Mouse (Mus musculus) CH12.LX (cell line): ENCODE results near the gene Tpra1. TPM values are rescaled to one million over a fixed set of nuclear protein-coding genes. Genes with fewer than 3 reads are reported as not detected.

ENCODE experiments used
- DNase-seq: peaks from one replicate; pipeline ENCODE4 v3.0.0-alpha.2; 2013; ENCODE audit errors: extremely low read depth
- H3K27ac ChIP-seq: 2 replicates; pipeline ENCODE4 v1.5.1; 2012; ENCODE audit warnings: low read depth, mild to moderate bottlenecking, control low read depth, moderate library complexity; ENCODE audit not compliant: insufficient read depth
- H3K27me3 ChIP-seq: replicated peaks from 2 replicates; pipeline ENCODE3; 2012; ENCODE audit warnings: inconsistent platforms
- H3K36me3 ChIP-seq, 2 experiments: replicated peaks in 1 of 2; 2 replicates each; pipeline versions ENCODE3 to v1.6.1; 2012; ENCODE audit warnings: inconsistent platforms in 1 of 2, low read length in 1 of 2, mild to moderate bottlenecking in 1 of 2, mixed read lengths in 1 of 2, moderate library complexity in 1 of 2; ENCODE audit not compliant: control insufficient read depth in 1 of 2, insufficient read depth in 1 of 2
- H3K4me1 ChIP-seq, 2 experiments: 2 replicates each; pipeline ENCODE4 v1.6.1; 2012; ENCODE audit warnings: inconsistent platforms in 1 of 2, moderate library complexity in 1 of 2; ENCODE audit not compliant: insufficient read depth in 2 of 2, control insufficient read depth in 1 of 2
- H3K4me2 ChIP-seq: 2 replicates; pipeline ENCODE4 v1.6.1; 2012; ENCODE audit warnings: low read depth, mild to moderate bottlenecking, control low read depth; ENCODE audit not compliant: poor library complexity, insufficient read depth, severe bottlenecking
- H3K4me3 ChIP-seq, 3 experiments: fragments of 150-350 bp in 1 of 3; sonication (generic) in 1 of 3; replicated peaks in 1 of 3; 2 replicates each; pipeline versions ENCODE3 to v1.5.1; 2011 to 2012; ENCODE audit warnings: low read depth in 2 of 3, low read length in 2 of 3, mild to moderate bottlenecking in 2 of 3, moderate library complexity in 2 of 3, control low read depth in 1 of 3, improper control_type of control experiment in 1 of 3, inconsistent platforms in 1 of 3, mixed read lengths in 1 of 3; ENCODE audit not compliant: poor library complexity in 1 of 3
- H3K79me2 ChIP-seq: replicated peaks from 2 replicates; pipeline ENCODE4 v1.6.1; 2012; ENCODE audit warnings: mild to moderate bottlenecking, moderate library complexity; ENCODE audit not compliant: control insufficient read depth, poor library complexity, insufficient read depth, severe bottlenecking; ENCODE audit errors: extremely low read depth
- H3K9ac ChIP-seq: 2 replicates; pipeline ENCODE4 v1.6.1; 2012; ENCODE audit warnings: low read depth, mild to moderate bottlenecking, control low read depth, moderate library complexity; ENCODE audit not compliant: insufficient read depth
- H3K9me3 ChIP-seq: replicated peaks from 2 replicates; pipeline ENCODE3; 2012; ENCODE audit warnings: low read length, inconsistent platforms, mixed read lengths
- BHLHE40 ChIP-seq: IDR thresholded peaks from 2 replicates; pipeline ENCODE4 v1.6.1; 2011; ENCODE audit warnings: mild to moderate bottlenecking, low read depth, low read length, improper control_type of control experiment
- CHD1 ChIP-seq: IDR thresholded peaks from 2 replicates; pipeline ENCODE4 v1.6.1; 2012; ENCODE audit warnings: low read depth, low read length, improper control_type of control experiment, inconsistent platforms
- CHD2 ChIP-seq: IDR thresholded peaks from 2 replicates; pipeline ENCODE4 v1.6.1; 2011; ENCODE audit warnings: low read length, improper control_type of control experiment
- CTCF ChIP-seq, 2 experiments: IDR thresholded peaks in 1 of 2; conservative IDR thresholded peaks in 1 of 2; 2 replicates each; pipeline ENCODE4 v1.5.1; 2011 to 2012; ENCODE audit warnings: low read depth in 2 of 2, low read length in 2 of 2, improper control_type of control experiment in 1 of 2, inconsistent platforms in 1 of 2, mild to moderate bottlenecking in 1 of 2, moderate library complexity in 1 of 2
- ELF1 ChIP-seq: IDR thresholded peaks from 2 replicates; pipeline ENCODE4 v1.6.1; 2014; ENCODE audit warnings: low read depth, mild to moderate bottlenecking, inconsistent platforms, low read length, improper control_type of control experiment
- GABPA ChIP-seq: IDR thresholded peaks from 2 replicates; pipeline ENCODE4 v1.6.1; 2012; ENCODE audit warnings: low read depth, low read length, improper control_type of control experiment, inconsistent platforms; ENCODE audit not compliant: insufficient replicate concordance
- HCFC1 ChIP-seq: IDR thresholded peaks from 2 replicates; pipeline ENCODE4 v1.6.1; 2012; ENCODE audit warnings: low read depth, mild to moderate bottlenecking, inconsistent platforms, low read length, improper control_type of control experiment
- JUN ChIP-seq: IDR thresholded peaks from 2 replicates; pipeline ENCODE4 v1.6.1; 2011; ENCODE audit warnings: low read depth, mild to moderate bottlenecking, low read length, improper control_type of control experiment, moderate library complexity; ENCODE audit not compliant: insufficient read depth
- JUND ChIP-seq: conservative IDR thresholded peaks from 2 replicates; pipeline ENCODE4 v1.6.1; 2011; ENCODE audit warnings: low read depth, low read length, improper control_type of control experiment
- MAFK ChIP-seq: IDR thresholded peaks from 2 replicates; pipeline ENCODE4 v1.6.1; 2011; ENCODE audit warnings: low read length, improper control_type of control experiment; ENCODE audit not compliant: insufficient replicate concordance
- MAZ ChIP-seq: IDR thresholded peaks from 2 replicates; pipeline ENCODE4 v1.6.1; 2012; ENCODE audit warnings: low read depth, mild to moderate bottlenecking, inconsistent platforms, low read length, improper control_type of control experiment, moderate library complexity
- MEF2A ChIP-seq: IDR thresholded peaks from 2 replicates; pipeline ENCODE4 v1.6.1; 2014; ENCODE audit warnings: low read depth, mild to moderate bottlenecking, inconsistent platforms, low read length, improper control_type of control experiment, borderline replicate concordance
- MXI1 ChIP-seq: IDR thresholded peaks from 2 replicates; pipeline ENCODE4 v1.6.1; 2011; ENCODE audit warnings: mild to moderate bottlenecking, low read depth, low read length, improper control_type of control experiment
- MYC ChIP-seq: IDR thresholded peaks from 2 replicates; pipeline ENCODE4 v1.6.1; 2011; ENCODE audit warnings: low read depth, mild to moderate bottlenecking, improper control_type of control experiment, low read length
- PAX5 ChIP-seq: IDR thresholded peaks from 2 replicates; pipeline ENCODE4 v1.6.1; 2012; ENCODE audit warnings: low read length, inconsistent platforms, mixed read lengths
- POLR2A ChIP-seq: IDR thresholded peaks from 2 replicates; pipeline ENCODE4 v1.6.1; 2011; ENCODE audit warnings: low read depth, mild to moderate bottlenecking, improper control_type of control experiment, low read length
- RAD21 ChIP-seq: IDR thresholded peaks from 2 replicates; pipeline ENCODE4 v1.6.1; 2011; ENCODE audit warnings: low read depth, mild to moderate bottlenecking, low read length, improper control_type of control experiment, moderate library complexity
- SMC3 ChIP-seq: IDR thresholded peaks from 2 replicates; pipeline ENCODE4 v1.6.1; 2011; ENCODE audit warnings: low read depth, low read length, improper control_type of control experiment
- TBP ChIP-seq: conservative IDR thresholded peaks from 2 replicates; pipeline ENCODE4 v1.6.1; 2011; ENCODE audit warnings: low read depth, low read length, improper control_type of control experiment
- UBTF ChIP-seq: IDR thresholded peaks from 2 replicates; pipeline ENCODE4 v1.6.1; 2012; ENCODE audit warnings: low read depth, mild to moderate bottlenecking, inconsistent platforms, low read length, improper control_type of control experiment, moderate library complexity
- USF1 ChIP-seq: IDR thresholded peaks from 2 replicates; pipeline ENCODE4 v1.6.1; 2014; ENCODE audit warnings: low read depth, mild to moderate bottlenecking, inconsistent platforms, low read length, improper control_type of control experiment
- USF2 ChIP-seq: conservative IDR thresholded peaks from 2 replicates; pipeline ENCODE4 v1.6.1; 2011; ENCODE audit warnings: low read depth, low read length, improper control_type of control experiment
- ZMIZ1 ChIP-seq: IDR thresholded peaks from 2 replicates; pipeline ENCODE4 v1.6.1; 2012; ENCODE audit warnings: low read depth, mild to moderate bottlenecking, inconsistent platforms, low read length, improper control_type of control experiment
- ZNF384 ChIP-seq: IDR thresholded peaks from 2 replicates; pipeline ENCODE4 v1.6.1; 2012; ENCODE audit warnings: low read depth, low read length, improper control_type of control experiment, inconsistent platforms
- dilution Hi-C: fragments of 300-500 bp; cut with MboI; formaldehyde crosslinking; loops from 2 replicates; pipeline ENCODE4 v1.14.3; 2020; ENCODE audit warnings: low sequenced_read_pairs; ENCODE audit not compliant: extremely low pct_unique_long_range_greater_than_20kb, extremely low pct_ligation_motif_present
- in situ Hi-C: fragments of 300-500 bp; cut with MboI; formaldehyde crosslinking; loops from 3 replicates; pipeline ENCODE4 v1.14.3; 2019; ENCODE audit warnings: low sequenced_read_pairs, low pct_ligation_motif_present, low pct_unique_long_range_greater_than_20kb, mixed read lengths
- polyA plus RNA-seq: library from polyadenylated mRNA; unstranded; fragments of >175 nt; gene quantifications from 2 replicates; pipeline ENCODE4 v1.2.1, GENCODE M21; 2012; ENCODE audit warnings: low read depth; ENCODE audit not compliant: insufficient read length
- total RNA-seq, 2 experiments: library from RNA; depleted of rRNA; stranded (reverse); fragments of 300-350 nt in 1 of 2; fragments of >200 nt in 1 of 2; gene quantifications; 2 replicates each; pipeline ENCODE4 v1.2.3; 2012 to 2014

The Tpra1 gene
- total and polyA plus RNA-seq, 3 experiments, result 9.3 to 16.0 (median 15.6) TPM

- no peaks in the 10 kb centered on the region for H3K36me3 ChIP-seq
- no peaks in the 10 kb centered on the region for H3K9me3 ChIP-seq
- H3K79me2 ChIP-seq, result no peaks in the 10 kb centered on the region
- no peak overlapping the region for H3K4me3 ChIP-seq
- no peak overlapping the region for H3K4me2 ChIP-seq
- no peak overlapping the region for H3K27ac ChIP-seq
- no peak for DNase-seq
- dilution Hi-C loops (no loop called here), in situ Hi-C loops (no loop called here)
- H3K27me3 ChIP-seq, result no peaks in the 10 kb centered on the region
- H3K9ac ChIP-seq, result no peak overlapping the region
- peaks cover 0 to 59% of the 10 kb centered on the region in 2 experiments; a peak in 2 of 4 replicates for H3K4me1 ChIP-seq
- TF ChIP-seq USF1 (no peak), CHD1 (no peak), GABPA (no peak), CTCF (conservative IDR thresholded peaks at IDR 0.05 in 1 of 2, IDR thresholded peaks at IDR 0.05 in 1 of 2; ENCODE audit: low read depth in 2 of 2, low read length in 2 of 2) (no peak), RAD21 (no peak), USF2 (no peak), MEF2A (no peak), PAX5 (no peak), HCFC1 (no peak), CHD2 (no peak), JUND (no peak), ELF1 (no peak)
These were observed 26.0 kb downstream of the Tpra1 start for GRCm38 (mm10) chr6:88928026-88928425.

- Histone ChIP-seq H3K4me3 (no peak overlapping the region), H3K36me3 (no peaks in the 10 kb centered on the region), H3K9ac (no peak overlapping the region), H3K9me3 (no peaks in the 10 kb centered on the region), H3K4me1 (peaks cover 0 to 63% of the 10 kb centered on the region in 2 experiments; a peak in 2 of 4 replicates), H3K27me3 (no peaks in the 10 kb centered on the region), H3K79me2 (no peaks in the 10 kb centered on the region), H3K4me2 (no peak overlapping the region), H3K27ac (no peak overlapping the region)
- DNase-seq, result no peak
- in situ Hi-C loops (no loop called here), dilution Hi-C loops (no loop called here)
- TF ChIP-seq MAZ (no peak), ZNF384 (no peak), TBP (no peak), UBTF (no peak), MYC (no peak), MEF2A (no peak), MXI1 (no peak), PAX5 (no peak), BHLHE40 (no peak), POLR2A (no peak), SMC3 (no peak), MAFK (no peak), HCFC1 (no peak), JUN (no peak), USF1 (no peak), ZMIZ1 (no peak), CTCF (conservative IDR thresholded peaks at IDR 0.05 in 1 of 2, IDR thresholded peaks at IDR 0.05 in 1 of 2; ENCODE audit: low read depth in 2 of 2, low read length in 2 of 2) (no peak)
These were observed 26.5 kb downstream of the Tpra1 start for GRCm38 (mm10) chr6:88928576-88928975.
